Mouse (Mus musculus) heart, embryonic 10.5 days (tissue): ENCODE data around the gene Pde4a. TPM values are rescaled to one million over a fixed set of nuclear protein-coding genes. Genes with fewer than 3 reads are reported as not detected.
A peak's percentile ranks its signal among the peaks of the same experiment; 100 is the strongest.

ENCODE experiments used
- DNase-seq: peaks from one replicate; pipeline ENCODE4 v3.0.0-alpha.2; 2017; ENCODE audit warnings: low spot score
- H3K27ac ChIP-seq: fragments of 300-500 bp; sonication (generic); 2 replicates; pipeline ENCODE4 v1.5.1; 2016; ENCODE audit warnings: mild to moderate bottlenecking
- H3K27me3 ChIP-seq: fragments of 300-500 bp; sonication (generic); 2 replicates; pipeline ENCODE4 v1.6.1; 2016; ENCODE audit warnings: mild to moderate bottlenecking; ENCODE audit not compliant: poor library complexity, insufficient read depth, severe bottlenecking
- H3K36me3 ChIP-seq: fragments of 300-500 bp; sonication (generic); 2 replicates; pipeline ENCODE4 v1.6.1; 2016; ENCODE audit warnings: mild to moderate bottlenecking, moderate library complexity
- H3K4me1 ChIP-seq: fragments of 300-500 bp; sonication (generic); 2 replicates; pipeline ENCODE4 v1.6.1; 2016; ENCODE audit warnings: mild to moderate bottlenecking
- H3K4me3 ChIP-seq: fragments of 300-500 bp; sonication (generic); 2 replicates; pipeline ENCODE4 v1.5.1; 2016; ENCODE audit warnings: mild to moderate bottlenecking, moderate library complexity
- H3K9me3 ChIP-seq: fragments of 300-500 bp; sonication (generic); 2 replicates; pipeline ENCODE4 v1.6.1; 2016; ENCODE audit warnings: mild to moderate bottlenecking, moderate library complexity
- WGBS: fragments of 180-500 bp; shearing (Covaris S2); methylation state at CpG from one replicate; pipeline ENCODE4 v1.1.7; 2016; 5-methylcytosine and 5-hydroxymethylcytosine counted together
- polyA plus RNA-seq: library from polyadenylated mRNA; unstranded; fragments of >200 nt; fragmentation: Nextera tagmentation; extraction: Ambion mirVana; gene quantifications from 2 replicates; pipeline ENCODE4 v1.2.1, GENCODE M21; 2016

Pde4a gene
- polyA plus RNA-seq, 1 experiment from 2014 or later, result 7.5 TPM

DNA sequence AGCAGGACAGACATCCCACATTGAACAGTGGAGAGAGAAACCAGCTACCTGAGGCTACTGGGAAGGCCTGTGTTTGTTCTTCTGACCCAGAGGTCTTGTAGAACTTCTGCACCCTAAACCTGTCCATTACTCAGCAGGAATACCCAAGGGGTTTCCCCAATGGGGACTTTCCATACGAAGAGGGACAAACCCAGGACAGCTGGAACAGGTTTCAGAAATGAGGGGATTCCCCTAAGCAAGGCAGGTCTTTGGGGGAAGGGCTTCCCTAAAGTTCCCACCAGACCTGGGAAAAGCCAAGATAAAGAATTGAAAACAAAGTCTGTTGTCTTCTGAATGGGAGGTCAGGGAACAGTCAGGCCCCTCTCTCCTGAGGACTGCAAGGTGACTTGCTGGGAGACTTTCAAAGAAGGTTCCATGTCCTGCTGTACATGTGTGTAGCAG lies 29.6 kb upstream of the Pde4a start:
- Histone ChIP-seq H3K4me1 (peaks cover 10% of the 10 kb centered on the region; the same call in 1 of the 2 replicates), H3K27me3 (no peaks in the 10 kb centered on the region), H3K4me3 (no peak overlapping the region), H3K9me3 (no peaks in the 10 kb centered on the region), H3K36me3 (peaks cover 37% of the 10 kb centered on the region), H3K27ac (no peak overlapping the region)
- DNase-seq, result no peak
- WGBS, result 68% methylated on average over 1 of the region's 1 CpGs

DNA sequence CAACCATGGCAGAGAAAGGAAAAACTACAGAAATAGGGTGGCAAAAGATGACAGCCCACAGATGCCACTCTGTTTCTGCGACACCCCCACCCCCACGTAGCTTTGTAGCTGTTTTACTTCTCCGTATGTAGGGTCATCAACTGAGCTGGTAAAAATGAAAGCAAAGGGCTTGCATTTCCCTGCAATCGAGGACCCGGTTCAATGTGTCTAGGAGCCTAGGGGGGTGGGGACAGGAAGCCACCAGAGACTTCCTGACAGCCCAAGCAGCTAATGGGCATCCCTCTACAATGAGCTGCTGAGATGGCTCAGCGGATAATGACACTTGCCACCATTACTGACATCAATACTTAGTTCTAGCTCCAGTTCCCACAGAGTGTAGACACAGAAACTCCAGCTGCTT lies 29.1 kb upstream of the Pde4a start:
- WGBS, result 71% methylated on average over 6 of the region's 6 CpGs
- Histone ChIP-seq H3K36me3 (peaks cover 41% of the 10 kb centered on the region), H3K9me3 (no peaks in the 10 kb centered on the region), H3K4me3 (no peak overlapping the region), H3K27me3 (no peaks in the 10 kb centered on the region), H3K4me1 (peaks cover 10% of the 10 kb centered on the region; the same call in 1 of the 2 replicates), H3K27ac (no peak overlapping the region)
- no peak for DNase-seq

DNA sequence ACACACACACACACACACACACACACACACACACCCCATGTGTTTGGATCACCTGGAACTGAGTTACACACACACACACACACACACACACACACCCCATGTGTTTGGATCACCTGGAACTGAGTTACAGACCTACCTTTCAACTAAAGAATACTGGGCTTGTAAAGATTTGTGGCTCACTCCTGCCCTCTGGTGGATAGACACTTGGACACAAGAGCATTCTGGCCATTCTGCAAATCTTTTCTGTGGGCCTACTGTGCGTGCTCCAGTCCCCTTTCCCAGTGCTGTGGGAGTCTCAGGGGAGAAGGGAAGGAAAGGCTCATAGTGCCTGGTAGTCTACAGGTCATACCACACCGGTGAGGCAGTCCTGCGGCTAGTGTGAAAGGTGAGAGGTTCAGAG lies 28.3 kb upstream of the Pde4a start:
- H3K4me3 ChIP-seq, result no peak overlapping the region
- no peak overlapping the region for H3K27ac ChIP-seq
- peaks cover 10% of the 10 kb centered on the region; the same call in 1 of the 2 replicates for H3K4me1 ChIP-seq
- no peaks in the 10 kb centered on the region for H3K27me3 ChIP-seq
- H3K9me3 ChIP-seq, result no peaks in the 10 kb centered on the region
- 51% methylated on average over 3 of the region's 3 CpGs for WGBS
- peaks cover 49% of the 10 kb centered on the region for H3K36me3 ChIP-seq
- DNase-seq, result no peak

GRCm38 (mm10) chr9:21138386-21138785 lies 27.1 kb upstream of the Pde4a start:
- no peaks in the 10 kb centered on the region for H3K27me3 ChIP-seq
- H3K4me3 ChIP-seq, result no peak overlapping the region
- H3K9me3 ChIP-seq, result no peaks in the 10 kb centered on the region
- H3K27ac ChIP-seq, result no peak overlapping the region
- H3K36me3 ChIP-seq, result peaks cover 61% of the 10 kb centered on the region
- 75% methylated on average over 4 of the region's 4 CpGs for WGBS
- peaks cover 10% of the 10 kb centered on the region; the same call in 1 of the 2 replicates for H3K4me1 ChIP-seq
- no peak for DNase-seq

DNA sequence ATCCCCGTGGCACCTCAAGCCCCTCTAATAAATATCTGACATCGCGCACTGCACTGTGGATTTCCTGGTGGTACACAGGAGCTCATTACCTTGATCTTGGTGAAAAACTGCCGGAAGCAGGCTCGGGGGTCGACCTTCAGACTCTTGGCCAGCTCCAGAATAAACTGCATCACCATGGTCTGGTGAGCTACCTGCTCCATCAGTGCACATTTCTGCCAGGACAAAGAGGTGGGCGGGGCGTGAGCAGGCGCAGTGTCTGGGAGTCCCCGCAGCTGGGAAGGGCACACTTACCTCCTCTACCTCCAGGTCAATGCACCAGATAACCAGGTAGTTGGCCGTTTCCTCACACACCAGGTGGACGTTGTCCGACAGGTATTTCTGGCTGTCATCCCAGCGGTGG lies 23.6 kb upstream of the Pde4a start:
- no peak for DNase-seq
- H3K27ac ChIP-seq, result no peak overlapping the region
- H3K4me1 ChIP-seq, result peaks cover 16% of the 10 kb centered on the region
- H3K36me3 ChIP-seq, result peaks cover 90% of the 10 kb centered on the region
- no peak overlapping the region for H3K4me3 ChIP-seq
- 94% methylated on average over 14 of the region's 14 CpGs for WGBS
- no peaks in the 10 kb centered on the region for H3K27me3 ChIP-seq
- no peaks in the 10 kb centered on the region for H3K9me3 ChIP-seq

- Histone ChIP-seq H3K9me3 (no peaks in the 10 kb centered on the region), H3K27ac (no peak overlapping the region), H3K4me3 (no peak overlapping the region), H3K27me3 (no peaks in the 10 kb centered on the region), H3K36me3 (peaks cover 72% of the 10 kb centered on the region), H3K4me1 (peaks cover 39% of the 10 kb centered on the region)
- WGBS, result 90% methylated on average over 3 of the region's 3 CpGs
- no peak for DNase-seq
Measured at GRCm38 (mm10) chr9:21144361-21144760, 21.2 kb upstream of the Pde4a start.

DNA sequence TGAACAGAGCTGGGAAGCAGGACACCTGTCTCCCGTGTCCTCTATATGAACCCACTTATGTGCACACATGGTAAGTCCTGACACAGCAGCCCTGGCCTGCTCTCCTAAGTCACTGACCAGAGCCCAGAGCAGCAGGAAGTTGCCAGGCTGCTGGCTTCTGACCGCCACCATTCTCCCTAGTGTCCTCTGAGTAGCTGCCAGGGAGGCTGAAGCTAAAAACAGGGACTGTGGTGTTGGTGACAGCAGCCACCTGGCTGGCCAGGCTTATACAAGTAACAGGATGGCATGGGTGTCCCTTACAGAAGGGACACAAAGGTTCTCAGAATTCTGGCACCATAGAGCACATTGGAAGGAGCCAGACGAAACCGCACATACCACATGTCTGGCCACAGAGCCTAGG lies 20.1 kb upstream of the Pde4a start:
- H3K27ac ChIP-seq, result no peak overlapping the region
- no peak for DNase-seq
- peaks cover 41% of the 10 kb centered on the region for H3K4me1 ChIP-seq
- H3K27me3 ChIP-seq, result no peaks in the 10 kb centered on the region
- H3K36me3 ChIP-seq, result peaks cover 62% of the 10 kb centered on the region
- no peak overlapping the region for H3K4me3 ChIP-seq
- WGBS, result 94% methylated on average over 4 of the region's 4 CpGs
- H3K9me3 ChIP-seq, result no peaks in the 10 kb centered on the region

- Histone ChIP-seq H3K36me3 (peaks cover 49% of the 10 kb centered on the region), H3K9me3 (no peaks in the 10 kb centered on the region), H3K4me3 (peak overlapping the region; percentile 42), H3K27me3 (no peaks in the 10 kb centered on the region), H3K4me1 (peaks cover 41% of the 10 kb centered on the region), H3K27ac (peak overlapping the region; percentile 70)
- peak; percentile 91 for DNase-seq
- WGBS, result 46% methylated on average over 10 of the region's 10 CpGs
Measured at GRCm38 (mm10) chr9:21146722-21147121, 18.8 kb upstream of the Pde4a start.

- Histone ChIP-seq H3K36me3 (peaks cover 32% of the 10 kb centered on the region), H3K4me3 (peak overlapping the region; percentile 79), H3K27ac (no peak overlapping the region), H3K9me3 (no peaks in the 10 kb centered on the region), H3K4me1 (peaks cover 53% of the 10 kb centered on the region), H3K27me3 (no peaks in the 10 kb centered on the region)
- DNase-seq, result no peak
Measured at GRCm38 (mm10) chr9:21148427-21148826, 17.1 kb upstream of the Pde4a start.

- H3K9me3 ChIP-seq, result no peaks in the 10 kb centered on the region
- no peaks in the 10 kb centered on the region for H3K27me3 ChIP-seq
- H3K36me3 ChIP-seq, result peaks cover 25% of the 10 kb centered on the region
- H3K4me1 ChIP-seq, result peaks cover 61% of the 10 kb centered on the region
- peak overlapping the region; percentile 79 for H3K4me3 ChIP-seq
- DNase-seq, result no peak
- H3K27ac ChIP-seq, result peak overlapping the region; percentile 87
- 9% methylated on average over 8 of the region's 8 CpGs for WGBS
Measured at GRCm38 (mm10) chr9:21149077-21149653, 16.3 kb upstream of the Pde4a start.

DNA sequence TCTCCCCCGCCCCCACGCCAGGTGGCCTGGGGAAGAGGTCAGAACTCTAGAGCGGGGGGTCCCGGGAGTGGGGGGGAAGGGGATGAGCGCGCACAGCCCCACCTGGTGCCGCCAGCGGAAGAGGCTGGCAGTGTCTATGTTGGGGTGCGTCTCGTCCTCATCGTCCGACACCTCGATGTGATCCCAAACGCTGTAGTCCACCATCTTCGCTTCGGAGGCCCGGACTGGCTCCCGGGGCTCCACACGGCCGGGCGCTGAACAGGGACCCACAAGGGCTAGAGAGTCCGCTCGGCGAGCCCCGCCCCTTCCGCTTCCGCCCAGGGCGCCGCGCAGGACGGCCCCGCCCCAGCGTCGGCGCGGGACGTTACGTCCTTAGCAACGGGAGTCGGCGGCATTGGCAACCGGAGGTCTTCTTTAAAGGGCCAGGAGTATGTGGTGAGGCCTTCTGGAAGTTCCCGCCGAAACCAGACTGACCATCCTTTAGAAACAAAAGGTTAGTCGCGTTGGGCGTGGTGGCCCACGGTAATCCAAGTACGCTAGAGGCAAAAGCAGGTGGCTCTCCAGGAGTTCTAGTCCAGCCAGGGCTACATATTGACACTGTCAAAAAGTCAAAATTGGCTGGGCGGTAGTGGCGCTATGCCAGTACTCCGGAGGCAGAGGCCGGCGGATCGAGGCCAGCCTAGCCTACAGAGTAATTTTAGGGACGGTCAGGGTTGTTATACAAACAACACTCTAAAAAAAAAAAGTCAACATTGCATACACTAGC lies 15.7 kb upstream of the Pde4a start, which contains the start of gene Cdc37:
Cdc37 (minus strand) TSS at position 329 of the 766 bp plus-strand sequence.
- Histone ChIP-seq H3K9me3 (no peaks in the 10 kb centered on the region), H3K4me1 (peaks cover 64% of the 10 kb centered on the region), H3K27me3 (no peaks in the 10 kb centered on the region), H3K4me3 (peak within 1 kb of the TSS; percentile 79), H3K36me3 (peaks cover 18% of the 10 kb centered on the region), H3K27ac (peak within 1 kb of the TSS; percentile 87)
- DNase-seq, result peak; percentile 97
- WGBS, result 4% methylated on average over 56 of the region's 56 CpGs

- WGBS, result 3% methylated on average over 11 of the region's 11 CpGs
- DNase-seq, result peak; percentile 90
Measured at GRCm38 (mm10) chr9:21152715-21153114, 12.8 kb upstream of the Pde4a start.

GRCm38 (mm10) chr9:21153331-21153730 lies 12.2 kb upstream of the Pde4a start:
- Histone ChIP-seq H3K27ac (peak overlapping the region; percentile 85), H3K36me3 (no peaks in the 10 kb centered on the region), H3K4me1 (peaks cover 33% of the 10 kb centered on the region), H3K4me3 (peak overlapping the region; percentile 63), H3K27me3 (no peaks in the 10 kb centered on the region), H3K9me3 (0 out of 2 replicates have a peak, but pooled peaks cover 3% of the 10 kb centered on the region)
- no peak for DNase-seq
- 5% methylated on average over 12 of the region's 12 CpGs for WGBS

More at GRCm38 (mm10) chr9:21152715-21153114, 12.8 kb upstream of the Pde4a start:
- Histone ChIP-seq H3K27ac (peak overlapping the region; percentile 85), H3K36me3 (no peaks in the 10 kb centered on the region), H3K4me1 (peaks cover 39% of the 10 kb centered on the region), H3K9me3 (0 out of 2 replicates have a peak, but pooled peaks cover 3% of the 10 kb centered on the region), H3K27me3 (no peaks in the 10 kb centered on the region), H3K4me3 (peak overlapping the region; percentile 63)
